Mouse (Mus musculus) embryo, embryonic 9.5 days (tissue): ENCODE measurements around the gene Pkd2.
A peak's percentile ranks its signal among the peaks of the same experiment; 100 is the strongest.
"Not testable (repeated sequence)": the region's sequence is repeated elsewhere in the genome, so short reads cannot be mapped to it uniquely, and the experiment has no call there.

Experiments
- DNase-seq: peaks from one replicate; pipeline ENCODE4 v3.0.0-alpha.2; 2017; ENCODE audit errors: extremely low spot score

Pkd2 gene

DNA sequence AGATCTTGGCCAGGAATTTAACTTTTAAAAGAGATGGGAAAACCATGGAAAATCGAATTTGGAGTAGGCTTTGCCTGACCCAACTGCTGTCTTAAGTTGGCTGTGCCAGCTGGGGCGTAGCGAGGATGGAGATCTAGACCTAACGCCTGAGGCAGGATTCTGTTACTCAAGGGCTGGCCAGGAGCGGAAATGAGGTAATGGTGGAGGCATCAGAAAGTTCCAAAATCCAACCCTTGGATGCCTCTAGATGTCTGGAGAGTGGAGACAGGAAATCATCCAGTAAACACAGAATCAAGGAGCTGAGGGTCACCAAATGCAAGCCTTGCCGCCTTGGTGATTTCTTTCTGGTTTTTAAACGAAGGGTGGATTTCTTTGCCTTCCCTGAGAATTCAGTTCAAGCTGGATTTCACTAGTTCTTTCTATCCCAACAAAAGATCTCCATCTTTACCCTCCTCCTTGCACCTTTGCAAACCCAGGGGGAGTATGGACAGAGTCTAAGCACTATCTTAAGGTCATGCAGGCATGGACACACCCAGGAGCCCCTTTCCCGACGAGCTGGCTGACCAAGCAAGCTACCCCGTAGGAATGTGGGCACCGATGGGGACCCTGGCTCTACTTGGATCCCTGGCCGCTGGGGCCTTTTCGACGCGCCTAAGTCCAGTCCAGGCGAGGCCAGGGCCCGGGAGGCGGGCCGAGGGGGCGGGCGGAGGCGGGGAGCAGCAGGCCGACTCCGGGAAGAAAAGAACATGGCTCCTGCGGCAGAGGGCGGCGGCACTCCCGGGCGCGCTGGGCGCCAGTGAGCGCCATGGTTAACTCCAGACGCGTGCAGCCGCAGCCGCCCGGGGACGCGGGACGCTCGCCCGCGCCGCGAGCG, at the start of gene Pkd2:
Pkd2 (plus strand) TSS at position 619 of the 874 bp plus-strand sequence.
- peak; percentile 88 for DNase-seq

DNA sequence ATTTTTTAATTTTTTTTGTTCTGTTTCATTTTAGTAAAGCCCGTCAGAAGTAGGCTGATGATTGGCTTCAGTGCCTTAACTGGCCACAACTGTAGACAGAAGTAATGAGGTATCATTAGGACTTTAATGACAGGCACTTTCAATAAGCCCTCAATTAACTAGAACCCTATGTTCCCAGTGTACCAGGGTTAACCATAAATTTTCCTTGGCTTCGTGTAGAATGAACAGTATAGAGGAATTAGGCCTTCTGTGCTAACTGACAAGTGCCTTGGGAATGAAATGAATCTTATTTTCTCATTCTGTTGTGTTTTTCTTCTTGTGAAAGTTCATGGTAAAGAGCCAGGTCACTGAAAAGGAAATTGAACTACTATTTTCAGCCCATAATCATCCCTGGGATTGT, 43.3 kb upstream of the Pkd2 start:
- DNase-seq: no peak

DNA sequence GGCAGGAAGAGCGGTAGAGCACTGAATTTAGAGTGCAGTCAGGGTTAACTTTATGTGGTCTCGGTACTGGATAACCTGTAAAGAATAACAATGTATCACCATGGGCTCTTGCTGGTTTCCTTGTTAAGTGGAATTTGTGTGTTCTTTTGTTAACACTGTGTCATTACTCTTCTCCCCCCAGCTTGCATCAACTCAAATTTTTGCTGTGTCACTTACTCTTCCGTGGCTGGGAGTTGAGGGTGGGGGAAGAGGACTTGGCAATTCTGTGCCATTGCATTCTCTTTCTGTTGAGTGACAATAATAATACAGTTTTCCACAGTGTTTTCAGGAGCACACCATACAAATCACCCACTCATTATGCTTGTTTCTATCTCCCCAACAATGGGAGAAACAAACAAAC, 42.2 kb upstream of the Pkd2 start:
- DNase-seq: no peak

DNA sequence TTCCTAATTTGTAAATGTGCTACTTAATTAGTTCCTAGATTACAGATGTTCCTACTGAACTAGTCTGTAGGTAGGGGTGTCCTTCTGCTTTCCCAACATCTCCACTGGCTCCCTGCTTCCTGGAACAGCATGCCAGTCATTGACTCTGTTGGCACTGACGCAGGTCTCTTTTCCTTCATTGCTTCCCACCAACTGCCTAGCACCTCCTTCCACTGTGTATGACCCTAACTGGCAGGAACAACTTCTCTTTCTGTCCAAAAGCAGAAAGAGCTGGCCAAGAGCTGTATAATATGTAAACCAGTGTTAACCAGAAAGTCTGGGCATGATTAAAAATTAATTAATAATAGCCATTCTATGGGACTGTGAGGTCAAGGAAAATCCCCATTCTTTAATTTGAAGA, 41.5 kb upstream of the Pkd2 start:
- no peak for DNase-seq

DNA sequence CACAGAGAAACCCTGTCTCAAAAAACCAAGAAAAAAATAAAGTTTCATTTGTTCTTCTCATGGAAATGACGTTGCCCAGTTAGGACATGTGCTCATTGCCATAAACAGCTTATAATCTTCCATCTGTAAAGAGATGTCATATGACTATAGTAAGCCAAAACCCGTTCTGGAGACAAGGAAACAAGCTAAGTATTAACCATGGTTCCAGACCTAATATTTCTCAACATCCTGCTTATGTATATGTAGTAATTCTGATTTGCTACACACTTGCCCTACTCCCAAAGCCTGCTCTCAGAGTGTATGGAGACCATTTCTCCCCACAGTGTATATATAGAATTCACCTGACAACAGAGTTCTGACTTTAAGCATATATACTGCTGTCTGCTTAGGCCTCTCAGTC, 37.2 kb upstream of the Pkd2 start:
- no peak for DNase-seq

DNA sequence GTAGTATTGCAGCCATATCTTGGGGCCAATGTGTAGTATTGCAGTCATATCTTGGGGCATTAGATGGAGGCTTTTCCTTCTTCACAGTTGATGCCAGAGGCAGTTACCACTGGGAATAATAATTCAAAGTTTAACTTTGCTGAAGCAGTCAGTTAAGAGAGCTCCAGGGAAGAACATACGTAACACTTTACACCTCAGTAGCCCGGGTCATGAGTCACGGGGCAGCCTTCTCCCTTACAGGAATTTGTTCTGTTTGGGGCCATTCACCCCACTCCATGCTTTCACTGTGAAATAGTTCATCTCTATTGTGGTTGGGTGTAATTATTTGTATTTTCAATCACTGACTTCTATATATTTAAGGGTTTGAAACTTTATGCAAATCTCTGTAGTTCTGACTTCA, 35.4 kb upstream of the Pkd2 start:
- no peak for DNase-seq

DNA sequence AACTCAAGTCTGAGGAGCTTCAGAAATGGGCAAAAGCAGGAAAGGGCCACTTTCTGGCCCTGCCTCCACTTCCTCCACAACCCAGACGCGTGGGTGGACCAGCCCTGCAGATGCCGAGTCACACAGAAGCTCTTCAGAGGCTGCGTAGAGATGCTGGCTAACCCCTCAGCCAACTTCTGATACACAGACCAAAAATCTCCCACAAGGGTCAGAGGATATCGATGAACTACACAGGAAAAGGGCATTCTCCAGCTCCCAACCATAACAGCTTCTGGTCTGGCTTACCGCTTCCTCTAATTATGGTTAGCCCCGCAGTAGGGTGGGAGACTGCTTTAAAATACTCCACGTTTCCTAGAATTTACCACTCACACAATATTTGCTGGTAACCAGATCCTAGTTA, 33.3 kb upstream of the Pkd2 start:
- DNase-seq: no peak

DNA sequence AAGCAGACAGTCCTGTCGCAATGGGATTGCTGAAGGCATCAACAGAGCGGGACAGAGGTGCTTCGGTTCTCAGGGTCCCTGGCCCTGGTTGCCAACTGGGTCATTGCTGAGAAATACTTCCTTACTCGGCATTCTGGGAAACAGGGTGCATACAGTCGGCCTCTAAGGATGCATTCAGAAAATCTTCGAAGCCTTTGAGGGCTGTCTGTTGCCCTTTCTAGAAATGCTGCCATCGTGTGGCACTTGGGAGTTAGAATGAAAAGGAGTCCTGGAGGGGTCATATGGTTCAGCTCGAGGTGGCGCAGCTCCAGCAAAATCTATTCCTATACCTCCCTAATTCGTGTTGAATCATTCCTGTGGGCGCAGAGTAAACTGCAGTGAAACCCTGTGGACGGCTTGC, 26.4 kb upstream of the Pkd2 start:
- peak; percentile 22 for DNase-seq

DNA sequence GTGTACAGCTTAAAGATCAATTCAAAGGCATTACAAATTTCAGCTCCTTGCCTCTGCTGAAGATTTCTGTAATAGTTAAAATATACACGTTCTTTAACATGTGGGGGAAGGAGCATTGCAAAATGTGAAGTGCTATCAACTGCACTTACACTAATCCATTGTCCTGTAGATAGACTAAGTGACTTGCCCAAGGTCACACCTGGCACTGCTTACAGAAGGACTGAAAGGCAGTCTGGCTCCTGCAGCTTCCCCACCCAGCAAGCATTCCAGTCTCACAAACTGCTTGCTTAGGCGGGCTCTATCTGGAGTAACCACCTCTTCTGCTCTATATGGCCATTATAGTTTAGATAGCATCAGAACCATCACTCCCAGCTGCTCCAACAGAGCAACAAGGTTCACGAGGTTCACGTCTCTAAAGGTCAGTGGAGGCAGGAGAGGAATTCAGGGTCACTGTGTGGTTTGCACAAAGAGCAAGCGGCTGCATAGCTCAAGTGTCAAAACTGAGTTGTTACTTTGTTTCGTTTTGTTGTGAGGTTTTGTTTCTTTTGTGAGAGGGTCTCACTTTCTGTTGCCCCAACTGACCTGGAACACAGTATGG, 25.2 kb upstream of the Pkd2 start:
- DNase-seq: peak; percentile 15

DNA sequence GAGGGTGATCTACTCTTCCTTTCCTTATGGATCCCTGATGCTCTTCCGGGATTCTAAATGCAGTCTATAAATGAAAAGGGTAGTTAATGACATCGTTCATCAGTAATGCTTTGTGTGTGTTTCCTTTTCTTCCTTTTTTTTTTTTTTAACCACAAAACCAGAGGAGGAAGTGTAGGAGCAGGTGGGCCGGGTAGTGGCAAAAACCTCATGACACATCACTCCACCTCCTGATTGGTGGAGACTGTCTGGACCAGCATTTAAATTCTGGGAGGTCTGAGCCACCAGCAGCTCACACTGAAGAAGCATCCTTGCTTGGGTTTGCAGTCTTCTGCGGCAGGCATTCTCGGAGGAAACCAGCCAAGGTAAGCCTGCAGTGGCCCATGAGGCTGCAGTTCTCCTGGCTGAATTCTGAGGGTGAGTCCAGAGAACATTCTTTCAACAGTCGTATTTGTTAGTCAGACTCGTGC, 24.4 kb upstream of the Pkd2 start, which contains the start of gene Spp1:
Spp1 (plus strand) TSS at position 284 of the 467 bp plus-strand sequence.
- DNase-seq: no peak

DNA sequence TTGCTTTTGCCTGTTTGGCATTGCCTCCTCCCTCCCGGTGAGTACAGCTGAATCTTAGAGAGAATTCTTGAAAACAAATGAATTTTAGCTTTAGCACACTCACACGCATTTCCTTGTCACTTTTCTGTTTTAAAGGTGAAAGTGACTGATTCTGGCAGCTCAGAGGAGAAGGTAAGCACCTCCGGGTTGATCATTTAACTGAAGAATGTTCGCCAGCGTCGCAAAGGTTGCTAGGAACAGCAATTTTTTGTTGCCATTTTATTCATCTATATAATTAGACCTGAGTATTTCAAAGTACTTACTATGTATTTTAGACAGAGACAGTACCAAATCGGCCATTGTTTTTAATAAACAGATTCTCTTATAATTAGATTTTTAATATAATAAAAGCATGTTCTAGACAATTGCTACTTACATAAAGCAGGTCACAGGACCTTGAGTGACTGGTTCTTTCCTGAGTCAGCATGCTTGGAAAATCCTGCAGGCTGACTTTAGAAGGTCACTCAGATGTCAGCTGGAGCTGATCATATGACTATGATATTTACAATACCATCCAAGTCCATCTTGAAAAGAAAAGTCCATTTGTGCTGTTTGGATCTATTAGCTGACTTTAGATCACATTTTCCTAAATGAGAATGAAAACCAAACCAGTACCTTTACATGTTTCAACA, 22.7 kb upstream of the Pkd2 start:
- DNase-seq: no peak

DNA sequence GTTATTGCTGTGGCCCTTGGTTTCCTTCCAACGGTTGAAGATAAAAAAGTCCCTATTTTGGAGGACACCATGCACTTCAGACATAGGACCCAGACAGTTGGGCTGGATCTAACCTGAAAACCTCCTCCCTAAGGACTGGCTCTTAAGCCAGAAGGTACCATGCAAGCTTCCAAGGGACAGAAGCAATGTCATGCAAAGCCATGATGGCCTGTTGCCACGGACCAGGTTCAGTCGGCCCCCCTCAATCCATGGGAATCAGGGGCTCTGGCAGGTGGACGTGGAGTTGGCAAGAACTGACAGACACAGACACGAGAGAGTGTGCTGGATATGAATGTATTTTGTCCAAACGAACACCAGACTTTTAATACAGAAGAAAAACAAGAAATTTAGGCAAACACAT, 16.9 kb upstream of the Pkd2 start:
- no peak for DNase-seq

DNA sequence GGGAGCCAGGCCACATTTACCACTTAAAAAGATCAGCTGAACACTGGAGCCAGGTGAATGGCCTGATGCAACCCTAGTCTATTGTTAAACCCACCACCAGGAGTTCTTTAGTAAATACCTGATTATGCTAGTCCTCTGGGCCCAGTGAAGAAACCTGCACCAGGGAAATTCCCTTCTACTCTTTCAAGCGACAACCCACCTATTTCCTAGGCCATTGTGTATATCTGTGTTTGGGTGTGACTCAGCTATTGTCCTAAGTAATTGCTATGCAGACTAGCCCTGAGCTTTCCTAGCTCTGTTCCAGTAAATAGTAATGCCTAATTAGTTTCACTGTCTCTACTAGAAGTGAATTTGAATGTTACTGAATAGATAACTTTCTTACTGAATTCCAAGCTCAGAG, 16.4 kb upstream of the Pkd2 start:
- no peak for DNase-seq

DNA sequence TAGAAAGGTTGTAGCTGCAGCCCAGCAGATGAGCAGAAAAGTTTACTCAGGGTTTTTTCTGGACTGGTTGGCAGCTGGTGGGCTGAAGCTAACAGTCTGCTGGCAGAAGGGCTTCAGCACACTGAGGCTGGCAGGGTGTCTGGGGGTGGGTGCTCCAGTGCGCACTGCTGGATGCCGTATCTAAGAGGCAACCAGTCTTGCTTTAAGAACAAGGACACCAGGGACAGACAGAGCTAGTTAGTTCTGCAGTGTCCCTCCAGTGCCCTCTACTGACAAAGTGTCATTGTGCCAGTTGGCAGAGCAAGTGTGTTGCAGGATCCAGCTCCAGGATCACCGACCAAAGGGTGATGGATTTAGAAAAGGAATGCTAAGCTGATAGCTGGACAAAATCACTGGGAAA, 13.1 kb upstream of the Pkd2 start:
- DNase-seq: peak; percentile 42

DNA sequence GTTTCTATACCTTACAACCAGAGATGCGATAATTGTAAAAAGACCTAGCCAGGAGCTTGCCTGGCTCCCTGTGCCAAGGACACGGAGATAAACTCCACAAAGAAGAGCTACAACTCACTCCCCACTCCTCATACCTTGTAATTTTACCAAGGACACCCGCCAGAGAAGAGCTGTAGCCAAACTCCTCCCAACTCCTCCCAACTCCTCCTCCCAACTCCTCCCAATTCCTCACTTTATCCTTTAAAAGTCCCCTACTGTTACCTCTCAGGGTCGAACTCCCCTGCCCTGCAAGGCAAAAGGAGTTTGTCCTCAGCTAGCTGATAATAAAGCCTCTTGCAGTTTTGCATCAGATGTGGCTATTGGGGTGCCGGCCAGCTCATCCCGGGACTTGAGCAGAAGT, 10.9 kb upstream of the Pkd2 start:
- DNase-seq: not testable (repeated sequence)

DNA sequence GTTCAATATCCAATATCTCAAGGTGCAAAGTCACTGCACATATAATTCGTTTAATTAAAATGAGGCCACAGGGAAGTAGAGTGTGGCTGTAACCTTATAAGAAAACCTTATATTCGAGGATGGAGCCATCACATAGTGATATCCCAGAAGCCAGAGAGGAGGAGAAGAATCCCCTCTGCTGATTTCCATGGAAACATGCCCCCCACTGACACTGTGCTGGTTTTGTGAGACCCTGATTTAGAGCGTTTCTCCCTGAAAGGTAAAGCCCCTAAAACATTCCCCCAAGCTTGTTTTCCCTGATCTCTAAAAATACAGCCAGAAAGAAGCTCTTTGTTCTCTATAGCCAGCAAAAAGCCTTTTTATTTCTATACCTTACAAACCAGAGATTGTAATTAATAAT, 9.8 kb upstream of the Pkd2 start:
- DNase-seq: no peak

DNA sequence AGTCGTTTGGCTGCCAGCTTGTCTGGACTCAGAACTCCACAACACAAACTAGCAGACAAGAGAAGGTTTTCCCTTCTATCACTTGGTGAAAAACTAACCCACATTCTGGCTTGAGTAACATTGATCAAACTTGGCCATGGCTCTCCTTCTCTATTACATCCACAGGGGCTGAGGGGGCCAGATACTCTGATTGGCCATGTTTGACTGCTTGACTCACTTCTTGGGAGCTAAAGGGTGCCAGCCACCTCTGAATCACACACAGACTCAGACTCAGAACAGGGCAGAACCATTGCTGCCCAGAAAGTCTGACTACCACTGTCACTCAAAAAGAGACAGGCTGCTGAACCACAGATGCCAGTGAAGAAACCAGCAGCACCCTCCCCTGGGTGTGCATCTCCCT, 6.2 kb upstream of the Pkd2 start:
- no peak for DNase-seq

DNA sequence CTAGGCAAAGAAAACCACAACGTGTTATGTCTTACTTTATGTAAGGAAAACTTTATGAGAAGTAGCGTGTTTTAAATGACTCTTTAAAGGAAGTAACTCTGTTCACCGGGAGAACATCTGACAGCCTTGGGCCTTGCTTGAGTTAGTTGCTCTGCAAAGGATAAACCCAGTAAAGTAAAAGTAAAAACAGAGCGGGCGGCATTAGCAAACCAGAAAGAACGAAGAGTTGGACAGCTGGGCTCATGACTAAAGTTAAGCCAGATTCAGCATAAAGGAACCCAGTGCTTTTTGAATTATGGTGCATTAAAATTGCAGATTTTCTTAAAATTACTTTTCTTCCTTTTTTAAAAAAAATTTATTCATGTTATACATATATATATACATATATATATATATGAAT, 4.7 kb upstream of the Pkd2 start:
- DNase-seq: no peak

DNA sequence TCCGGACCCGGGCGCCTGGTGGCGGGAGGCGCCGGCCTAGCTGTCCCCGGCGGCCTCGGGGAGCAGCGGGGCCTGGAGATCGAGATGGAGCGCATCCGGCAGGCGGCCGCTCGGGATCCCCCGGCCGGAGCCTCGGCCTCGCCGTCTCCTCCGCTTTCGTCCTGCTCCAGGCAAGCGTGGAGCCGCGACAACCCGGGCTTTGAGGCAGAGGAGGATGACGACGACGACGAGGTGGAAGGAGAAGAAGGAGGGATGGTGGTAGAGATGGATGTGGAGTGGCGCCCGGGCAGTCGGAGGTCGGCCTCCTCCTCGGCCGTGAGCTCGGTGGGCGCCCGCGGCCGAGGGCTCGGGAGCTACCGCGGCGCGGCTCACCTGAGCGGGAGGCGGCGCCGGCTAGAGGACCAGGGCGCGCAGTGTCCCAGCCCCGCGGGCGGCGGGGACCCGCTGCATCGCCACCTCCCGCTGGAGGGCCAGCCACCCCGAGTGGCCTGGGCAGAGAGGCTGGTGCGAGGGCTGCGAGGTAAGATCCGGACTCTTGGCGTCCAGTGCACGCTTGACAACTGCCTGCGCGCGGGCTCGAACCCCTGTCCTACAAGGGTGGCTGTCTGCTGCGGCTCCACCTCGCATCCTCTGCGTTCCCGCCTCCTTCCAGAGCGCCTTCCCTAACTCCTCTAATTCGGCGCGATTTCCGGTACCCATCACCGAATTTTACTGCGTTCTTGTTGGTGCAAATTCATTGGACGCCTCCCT, 631 bp downstream of the Pkd2 start:
- DNase-seq: peak; percentile 78

DNA sequence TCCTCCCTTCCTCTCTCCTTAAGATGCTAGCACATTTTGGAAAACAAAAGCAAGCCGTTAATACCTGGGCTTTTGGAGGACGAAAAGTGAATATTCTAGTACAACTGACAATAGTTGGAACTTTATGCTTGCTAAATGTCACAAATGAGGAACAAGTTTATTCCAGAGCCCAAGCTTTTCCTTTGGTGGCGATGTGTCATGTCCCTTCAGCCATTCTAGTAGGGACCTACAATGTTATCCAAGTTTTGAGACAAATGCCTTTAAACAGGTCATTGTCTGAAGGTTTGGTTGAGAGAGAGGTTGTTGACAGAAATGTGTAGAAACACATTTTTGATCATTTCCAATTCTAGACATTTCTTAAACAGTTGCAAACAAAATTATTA, 1.2 kb downstream of the Pkd2 start:
- DNase-seq: no peak

DNA sequence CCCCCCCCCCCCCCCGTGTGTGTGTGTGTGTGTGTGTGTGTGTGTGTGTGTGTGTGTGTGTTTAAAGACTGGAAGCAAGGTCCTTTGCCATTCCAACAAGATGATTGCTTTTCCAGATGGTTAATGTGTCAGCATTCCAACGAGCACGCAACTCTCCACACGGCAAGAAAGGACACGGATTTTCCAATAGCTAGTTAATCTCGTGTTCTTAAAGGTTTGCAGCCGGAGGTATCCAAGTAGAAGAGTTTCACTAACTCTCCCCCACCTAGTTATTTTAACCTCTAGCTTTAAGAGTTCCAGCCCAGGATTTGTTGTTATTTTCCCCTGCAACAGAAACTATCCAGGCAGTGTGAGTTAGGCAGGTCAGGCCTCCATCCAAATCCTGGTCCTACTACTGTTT, 1.6 kb downstream of the Pkd2 start:
- peak; percentile 10 for DNase-seq

DNA sequence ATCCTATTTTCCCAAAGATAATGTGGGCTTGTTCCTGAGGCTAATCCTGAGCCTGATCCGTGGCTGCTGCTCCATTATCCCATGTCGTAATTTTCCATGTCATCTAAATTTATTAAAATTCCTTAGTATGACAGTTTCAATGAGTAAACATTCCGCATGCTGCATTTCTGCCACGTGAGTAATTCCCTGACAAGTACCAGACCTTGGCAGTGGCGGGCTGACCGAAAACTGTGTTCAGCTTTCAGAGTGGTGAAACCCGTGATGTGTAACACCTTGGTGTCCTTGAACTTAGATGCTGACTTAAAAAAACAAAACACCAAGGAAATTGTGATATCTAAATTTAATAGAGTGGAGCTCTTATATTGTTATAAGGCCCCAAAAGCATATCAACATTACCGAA, 6.0 kb downstream of the Pkd2 start:
- no peak for DNase-seq
